Mouse (Mus musculus): Measurements from ENCODE around the gene Dhx35.

Dhx35 gene

DNA sequence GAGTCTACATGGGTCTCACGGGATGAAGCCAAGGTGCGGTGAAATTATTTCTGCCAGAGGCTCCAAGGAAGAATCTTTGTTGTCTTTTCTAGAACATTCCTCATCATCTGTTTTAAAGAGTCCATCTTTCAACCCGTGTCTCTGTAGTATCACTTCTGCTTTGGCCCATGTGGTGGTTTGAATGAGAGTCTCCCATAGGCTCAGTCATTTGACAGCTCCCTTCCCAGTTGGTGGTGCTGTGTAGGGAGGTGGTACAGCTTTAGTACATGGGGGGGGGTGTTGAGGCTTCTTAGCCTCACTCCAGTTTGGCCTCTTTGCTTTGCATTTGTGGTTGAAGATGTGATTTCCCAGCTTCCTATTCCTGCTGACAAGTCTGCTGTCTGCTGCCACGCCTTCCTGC is 96.7 kb downstream of the Dhx35 start:
- no peak for DNase-seq (ENCODE audit: low read depth, low spot score)

DNA sequence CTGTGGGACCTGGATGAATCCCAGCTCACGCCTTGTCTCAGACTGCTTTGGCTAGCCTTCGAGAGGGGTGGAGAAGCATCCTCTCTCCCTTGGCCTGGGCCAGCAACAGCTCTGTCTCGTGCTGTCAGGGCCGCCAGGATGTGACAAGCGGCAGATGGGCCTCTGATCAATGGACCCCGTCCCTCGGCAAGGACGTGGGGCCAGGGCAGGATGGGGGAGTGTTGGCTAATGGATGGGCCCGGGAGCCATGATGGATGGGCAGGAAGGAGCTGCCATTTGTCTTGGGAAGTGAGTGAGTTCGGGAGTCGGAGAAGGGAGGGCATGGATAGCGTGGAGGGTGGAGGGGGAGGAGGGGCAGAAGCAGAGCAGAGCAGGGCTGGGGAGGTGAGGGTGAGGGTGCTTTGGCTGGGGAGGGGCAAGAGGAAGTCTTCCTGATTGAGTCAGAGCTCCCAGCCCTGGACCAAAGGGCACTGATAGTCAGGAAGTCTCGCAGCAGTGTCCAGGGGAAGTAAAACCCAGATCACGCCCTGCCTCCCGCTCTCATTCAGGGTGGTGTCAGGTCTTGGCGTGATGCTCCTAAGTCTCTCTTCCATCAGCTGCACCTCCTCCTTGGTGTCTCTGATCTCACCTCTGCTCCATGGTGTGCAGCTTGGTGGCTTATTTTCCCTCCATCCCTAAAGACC is 98.7 kb downstream of the Dhx35 start:
- no peak for DNase-seq (ENCODE audit: low read depth, low spot score)

DNA sequence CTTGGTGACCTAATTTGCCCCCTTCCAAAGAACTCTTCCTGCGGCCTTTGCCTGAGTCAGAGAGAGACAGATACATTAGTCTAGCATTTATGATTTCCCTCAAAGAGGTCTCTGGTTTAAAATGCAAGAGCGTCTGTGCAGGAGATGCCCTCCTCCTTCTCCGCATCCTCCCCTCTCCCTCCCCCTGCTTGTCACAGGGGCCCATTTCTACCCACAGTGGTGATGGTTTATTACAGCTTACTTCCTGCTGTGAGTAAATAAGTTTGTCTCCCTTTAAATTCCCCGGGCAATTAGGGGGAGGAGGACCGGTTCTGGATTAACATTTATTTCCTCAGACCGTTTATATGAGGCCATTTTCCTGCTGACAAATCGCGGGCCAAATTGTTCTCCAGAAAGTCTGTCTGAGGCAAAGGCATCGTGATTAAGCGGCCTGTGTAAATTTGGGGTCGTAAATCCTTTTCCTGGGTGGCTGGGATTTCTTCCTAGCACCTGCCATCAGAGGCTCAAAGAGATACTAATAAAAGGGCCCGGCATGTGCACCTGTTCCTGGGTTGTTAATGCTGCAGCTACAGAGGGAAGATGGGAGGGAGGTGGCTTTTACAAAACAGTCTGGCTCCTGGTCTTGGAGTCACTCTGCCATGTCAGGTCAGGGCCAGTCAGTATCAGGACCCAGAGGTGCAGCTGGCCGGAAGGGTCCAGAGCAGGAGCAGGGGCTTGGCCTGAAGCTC is 104.0 kb downstream of the Dhx35 start:
- DNase-seq (ENCODE audit: low read depth, low spot score), result no peak
